In genomic region chr1:151974424-151974823, GRCm38 (mm10) we compare ENCODE assay signal across 21 mouse cellular contexts.
DNase-seq lines count a peak whose midpoint lies in the region; ATAC-seq and TF ChIP-seq lines count a peak whose summit lies in the region.
"Had no signal": no experiment of that assay in that cellular context is flagged by ENCODE, and none has a peak within 500 bp of the region (broad histone marks: within the 10 kb centered on the region; RNA-seq: fewer than 3 reads in every experiment).

No protein-coding gene starts in this region.

- no peaks in the 10 kb centered on the region for H3K36me3 ChIP-seq in midbrain, embryonic 15.5 days (replicated peaks)
- H3K36me3 ChIP-seq: heart, embryonic 15.5 days; intestine, embryonic 15.5 days had no signal

- peaks cover 15% of the 10 kb centered on the region for H3K4me1 ChIP-seq in midbrain, embryonic 15.5 days

- 89% methylated on average over 7 of the region's 7 CpGs for WGBS in midbrain, embryonic 15.5 days

- H3K9ac ChIP-seq in midbrain, embryonic 15.5 days = no peak overlapping the region
- H3K9ac ChIP-seq: forebrain, embryonic 13.5 days; heart, embryonic 15.5 days; hindbrain, embryonic 14.5 days; intestine, embryonic 15.5 days had no signal

- no peak for TF ChIP-seq CTCF in gastrocnemius, adult 2 months (IDR thresholded peaks at IDR 0.05)

- DNase-seq in gastrocnemius, adult 2 months = no peak
- no peak for DNase-seq in gastrocnemius, postnatal 10 days
- peak; percentile 37 for DNase-seq in CD4-positive helper T cell, adult 2 months (ENCODE audit: low read depth, low spot score)
- DNase-seq in naive thymus-derived CD4-positive, alpha-beta T cell, adult 2 months (ENCODE audit: low read depth) = peak; percentile 20
- DNase-seq in adrenal gland, postnatal 14 days = no peak
- DNase-seq: cerebellum, adult 11-12 months; cerebellum, adult 8-10 months; cerebellum, postnatal 10 days; cerebellum, postnatal 36 days; gastrocnemius, postnatal 25 days; kidney, adult 11 months had no signal

- no peaks in the 10 kb centered on the region for H3K27me3 ChIP-seq in midbrain, embryonic 15.5 days (replicated peaks)
- H3K27me3 ChIP-seq: forebrain, embryonic 13.5 days; heart, embryonic 15.5 days; intestine, embryonic 15.5 days had no signal

- H3K4me2 ChIP-seq in midbrain, embryonic 15.5 days = no peak overlapping the region
- H3K4me2 ChIP-seq: forebrain, embryonic 13.5 days; heart, embryonic 11.5 days; hindbrain, embryonic 14.5 days; intestine, embryonic 15.5 days had no signal

- peak overlapping the region; percentile 88 for H3K27ac ChIP-seq in gastrocnemius, adult 2 months
- no peak overlapping the region for H3K27ac ChIP-seq in midbrain, embryonic 15.5 days
- H3K27ac ChIP-seq: forebrain, embryonic 10.5 days; forebrain, embryonic 13.5 days; hindbrain, embryonic 14.5 days; hindbrain, postnatal 0 days; intestine, embryonic 15.5 days had no signal

- H3K9me3 ChIP-seq in midbrain, embryonic 15.5 days = no peaks in the 10 kb centered on the region
- H3K9me3 ChIP-seq: forebrain, embryonic 10.5 days; forebrain, embryonic 13.5 days; heart, embryonic 15.5 days; intestine, embryonic 15.5 days had no signal

- ATAC-seq in activated CD4-positive, CD25-positive, alpha-beta regulatory T cell, adult 4 months = peak; percentile 53
- ATAC-seq in midbrain, embryonic 15.5 days (replicated peaks) = no peak
- ATAC-seq: forebrain, embryonic 13.5 days; forebrain, embryonic 16.5 days; hindbrain, postnatal 0 days; intestine, embryonic 15.5 days had no signal

- intact Hi-C loops in gastrocnemius, adult 2 months (cut with DNase I) = no loop called here

- no peak overlapping the region for H3K4me3 ChIP-seq in gastrocnemius, adult 2 months
- no peak overlapping the region for H3K4me3 ChIP-seq in midbrain, embryonic 15.5 days
- H3K4me3 ChIP-seq: forebrain, embryonic 10.5 days; forebrain, embryonic 13.5 days; heart, embryonic 15.5 days; intestine, embryonic 15.5 days had no signal

Comparison
In these comparisons a context has a peak if more than half of its experiments do, and no peak if none do; other contexts are left out.
1. DNase-seq: peak in CD4-positive helper T cell, adult 2 months (single experiment) and naive thymus-derived CD4-positive, alpha-beta T cell, adult 2 months (single experiment); none in gastrocnemius, adult 2 months (single experiment), gastrocnemius, postnatal 10 days (single experiment) and adrenal gland, postnatal 14 days (single experiment).